Mouse (Mus musculus) ES-CJ7 (cell line): ENCODE data around the gene Mycbp.

ENCODE experiments used
- DNase-seq: peaks from one replicate; pipeline ENCODE4 v3.0.0; 2011; ENCODE audit warnings: low read depth, low spot score

Mycbp gene

DNA sequence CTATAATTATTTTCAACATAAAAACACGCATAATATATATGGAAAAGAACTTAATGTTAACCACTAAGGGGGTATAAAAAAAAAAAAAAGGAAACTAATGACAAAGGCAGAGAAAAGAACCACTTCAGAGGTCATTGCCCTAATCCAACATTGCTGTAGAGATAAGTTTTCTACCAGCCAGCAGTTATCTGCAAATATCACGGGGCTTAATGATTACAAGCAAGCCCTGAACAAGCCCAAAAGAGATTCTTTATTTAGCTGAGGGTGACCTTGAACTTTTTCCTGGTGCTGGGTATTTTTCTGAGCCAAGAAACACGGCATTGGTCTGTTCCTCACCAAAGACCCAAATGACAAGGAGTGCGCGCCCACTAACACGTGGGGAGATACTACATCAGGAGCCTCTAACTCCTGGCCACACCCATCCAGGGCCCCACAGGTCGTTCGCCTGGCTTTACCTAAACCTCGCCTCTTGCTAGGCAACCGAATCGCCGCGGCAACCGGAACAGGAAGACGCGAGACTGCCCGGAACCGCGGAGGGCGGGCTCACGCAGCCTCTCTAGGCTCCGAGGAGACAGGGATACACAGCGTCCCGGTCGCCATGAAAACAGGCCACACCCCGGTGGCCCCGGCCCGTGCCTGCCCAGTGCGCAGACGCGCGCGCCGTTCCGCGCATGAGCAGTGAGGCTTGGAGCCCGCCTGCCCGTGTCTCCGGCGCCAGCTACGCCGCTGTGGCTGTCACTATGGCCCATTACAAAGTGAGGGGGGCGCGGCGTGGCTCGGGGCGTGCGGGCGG lies at the start of gene Mycbp:
Gene Mycbp, plus strand, starts transcription at position 500 of the 793 bp plus-strand sequence.
- peak; percentile 99 for DNase-seq

- no peak for DNase-seq
Observed at GRCm38 (mm10) chr4:123856888-123857287, 47.7 kb upstream of the Mycbp start.

DNA sequence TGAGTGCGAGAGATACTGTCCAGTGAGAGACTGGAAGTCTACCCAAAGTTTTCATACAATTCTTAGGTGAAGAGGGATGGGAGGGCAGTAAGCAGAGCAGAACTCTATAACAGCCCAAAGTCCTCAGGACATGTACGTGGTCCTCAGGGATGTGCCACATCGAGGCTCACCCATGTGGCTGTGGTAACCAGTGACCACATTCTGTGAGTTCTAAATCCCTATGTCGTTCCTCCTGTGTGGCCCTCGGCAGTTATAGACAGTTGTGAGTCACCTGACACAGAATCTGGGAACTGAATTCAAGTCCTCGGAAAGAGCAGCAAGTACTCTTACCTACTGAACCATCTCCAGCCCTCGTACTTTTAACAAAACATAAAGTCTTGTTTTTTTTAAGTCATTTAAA lies 46.5 kb upstream of the Mycbp start:
- no peak for DNase-seq

GRCm38 (mm10) chr4:123859379-123859778 lies 45.3 kb upstream of the Mycbp start, which contains the start of gene 4933427I04Rik:
4933427I04Rik (plus strand) TSS chr4:123859679.
- DNase-seq, result no peak

- DNase-seq, result no peak
Observed at GRCm38 (mm10) chr4:123859803-123860202, 44.8 kb upstream of the Mycbp start.

DNA sequence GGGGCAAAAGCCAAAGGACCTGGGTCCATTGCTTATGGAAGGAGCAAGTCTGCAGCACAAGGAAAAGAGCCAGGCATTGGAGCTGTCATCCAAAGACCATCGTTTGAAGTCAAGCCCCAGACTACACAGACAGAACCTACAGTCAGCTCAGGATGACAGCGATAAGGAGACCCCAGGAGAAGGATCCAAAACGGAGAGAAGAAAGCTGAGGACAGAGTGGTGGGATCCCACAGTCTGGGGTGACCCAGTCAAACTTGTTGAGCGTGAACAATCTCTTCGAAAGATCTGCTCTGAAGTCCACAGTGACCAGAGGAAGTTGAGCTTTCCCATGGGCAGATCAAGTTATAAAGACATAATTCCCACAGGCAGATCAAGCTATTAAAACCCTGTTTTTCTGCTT lies 44.0 kb upstream of the Mycbp start:
- DNase-seq, result no peak

- no peak for DNase-seq
Observed at GRCm38 (mm10) chr4:123893726-123894125, 10.9 kb upstream of the Mycbp start.

DNA sequence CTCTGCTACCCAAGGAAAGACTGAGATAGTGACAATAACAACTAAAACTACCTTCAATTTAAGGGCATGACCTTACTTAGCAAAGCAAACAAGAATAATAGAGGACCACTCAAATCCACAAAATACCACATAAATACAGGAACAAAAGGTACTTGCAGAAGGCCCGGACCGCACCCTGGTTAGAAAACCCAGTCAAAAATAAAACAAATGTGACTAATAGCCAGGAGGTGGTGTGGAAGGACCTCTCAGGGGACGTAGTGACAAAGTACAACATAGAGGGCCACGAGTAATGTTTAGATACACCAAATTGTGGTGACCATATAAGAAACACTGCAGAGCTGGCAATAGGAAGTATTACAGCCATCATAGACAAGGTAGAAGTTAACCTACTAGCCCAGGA lies 10.3 kb upstream of the Mycbp start:
- no peak for DNase-seq

DNA sequence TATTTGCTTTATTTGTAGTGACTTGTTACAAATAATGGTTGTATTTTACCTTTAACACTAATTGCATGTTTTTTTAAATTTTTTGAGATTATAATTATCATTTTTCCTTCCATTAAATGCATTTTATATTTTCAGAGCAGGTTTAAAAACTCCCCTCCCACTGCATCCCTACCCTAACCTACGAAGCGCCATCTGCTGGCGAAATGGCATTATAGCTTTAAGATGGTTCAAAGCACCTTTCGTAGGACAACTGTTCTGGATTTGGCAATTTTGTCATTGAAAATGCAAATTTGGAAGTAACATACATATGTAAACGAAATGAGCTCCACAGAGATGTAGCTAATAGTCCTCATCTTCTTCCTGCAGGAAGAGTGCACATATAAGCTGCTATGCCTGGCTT lies 5.9 kb upstream of the Mycbp start:
- peak; percentile 47 for DNase-seq

GRCm38 (mm10) chr4:123903432-123903831 lies 1.2 kb upstream of the Mycbp start:
- no peak for DNase-seq

- DNase-seq, result peak; percentile 41
Observed at GRCm38 (mm10) chr4:123905126-123905668, 565 bp downstream of the Mycbp start.

- no peak for DNase-seq
Observed at GRCm38 (mm10) chr4:123911503-123911902, 6.9 kb downstream of the Mycbp start.

- no peak for DNase-seq
Observed at GRCm38 (mm10) chr4:123912431-123912830, 7.8 kb downstream of the Mycbp start.

DNA sequence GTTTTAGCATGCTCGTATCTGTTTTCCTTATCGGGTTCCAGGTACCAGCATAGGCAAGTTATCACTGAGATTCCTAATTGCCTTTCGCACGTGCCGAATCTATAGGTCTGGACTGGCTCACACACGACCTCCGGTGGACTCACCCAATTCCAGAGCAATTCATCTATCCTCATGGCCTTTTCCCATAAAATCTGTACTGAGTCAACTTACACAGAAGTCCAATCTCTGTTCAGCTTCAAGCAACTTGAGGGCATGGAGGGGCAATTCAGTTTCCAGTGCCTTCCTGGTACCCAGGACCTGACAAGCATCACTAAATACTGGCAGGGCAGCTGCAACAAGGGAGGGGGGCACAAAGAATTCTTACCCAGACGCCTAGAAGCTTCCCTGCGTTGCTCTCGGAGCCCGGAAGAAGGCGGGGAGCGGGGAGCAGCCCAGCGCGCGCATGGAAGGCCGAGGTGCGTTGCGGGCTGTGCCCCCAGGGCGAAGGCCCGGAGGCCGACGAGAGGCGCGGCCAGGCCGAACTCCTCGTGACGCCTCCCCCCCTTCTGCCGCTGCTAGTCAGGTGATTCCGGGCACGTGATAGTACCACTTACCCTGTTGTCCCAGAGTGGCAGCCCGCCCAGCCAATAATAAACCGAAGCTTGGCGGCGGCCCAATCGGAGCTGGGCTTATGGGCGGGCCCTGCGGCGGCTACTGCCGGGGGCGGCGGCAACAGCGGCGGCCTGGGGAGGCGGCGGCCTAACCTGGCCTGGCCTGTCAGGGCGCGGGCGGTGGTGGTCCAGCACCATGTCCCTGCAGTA lies 12.3 kb downstream of the Mycbp start, which contains the start of gene Rragc:
Gene Rragc, plus strand, starts transcription at position 699 of the 800 bp plus-strand sequence.
- DNase-seq, result peak; percentile 96

GRCm38 (mm10) chr4:123917548-123918140 lies 13.0 kb downstream of the Mycbp start, which contains the start of gene 4930535I16Rik:
4930535I16Rik (minus strand) TSS chr4:123918022.
- peak; percentile 33 for DNase-seq

DNA sequence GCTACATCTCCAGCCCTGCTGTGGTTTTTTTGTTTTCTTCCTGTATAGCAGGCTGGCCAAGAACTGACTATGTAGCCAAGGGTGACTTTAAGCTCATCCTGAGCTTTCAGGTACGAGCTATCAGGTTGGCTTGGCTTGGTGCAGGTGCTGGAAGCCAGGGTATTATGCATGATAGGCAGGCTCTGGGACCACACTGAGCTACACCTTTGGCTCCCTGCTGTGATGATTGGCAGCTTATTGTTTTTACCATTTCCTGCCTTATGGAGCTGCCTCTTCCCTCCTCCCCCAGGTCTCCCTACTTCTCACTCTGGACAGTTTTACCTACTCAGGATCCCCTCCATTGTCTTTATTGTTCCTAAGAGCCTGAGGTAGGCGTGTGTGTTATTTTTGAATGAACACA lies 14.2 kb downstream of the Mycbp start:
- peak; percentile 80 for DNase-seq

GRCm38 (mm10) chr4:123921055-123921565 lies 16.5 kb downstream of the Mycbp start:
- DNase-seq, result no peak

DNA sequence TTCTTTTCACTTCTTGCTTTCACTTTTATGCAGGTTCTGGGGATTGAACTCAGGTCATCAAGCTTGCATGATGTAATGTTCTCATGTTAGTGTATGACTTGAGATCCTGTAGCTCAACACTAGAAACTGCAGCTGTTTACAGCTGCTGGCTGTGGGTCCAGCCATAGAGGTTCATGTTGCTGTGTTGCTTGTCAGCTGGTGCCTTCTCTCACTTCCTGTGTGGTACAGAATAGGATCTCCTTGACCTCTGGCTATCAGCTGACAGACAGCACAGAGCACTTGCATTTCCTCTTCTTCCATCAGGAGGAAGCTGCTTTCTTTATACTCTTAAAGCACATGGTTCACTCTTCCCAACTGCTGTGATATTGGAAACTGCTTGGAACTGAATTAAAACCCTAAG lies 23.3 kb downstream of the Mycbp start:
- DNase-seq, result no peak

DNA sequence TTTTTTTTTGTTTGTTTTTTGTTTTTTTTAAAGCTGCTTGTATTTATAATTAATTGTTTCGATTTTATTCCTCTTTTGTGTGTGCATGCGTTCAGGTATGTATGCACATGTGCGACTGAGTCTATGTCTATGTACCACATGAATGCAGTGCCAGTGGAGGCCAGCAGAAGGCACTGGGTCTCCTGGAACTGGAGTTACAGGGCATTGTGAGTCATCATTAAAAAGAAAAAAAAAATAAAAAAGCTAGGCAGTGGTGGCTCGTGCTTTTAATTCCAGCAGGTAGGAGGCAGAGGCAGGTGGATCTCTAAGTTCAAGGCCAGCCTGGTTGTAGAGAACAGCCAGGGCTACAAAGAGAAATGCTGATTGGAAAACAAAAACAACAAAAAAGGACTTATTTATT lies 25.4 kb downstream of the Mycbp start:
- no peak for DNase-seq

GRCm38 (mm10) chr4:123934306-123934705 lies 29.7 kb downstream of the Mycbp start:
- no peak for DNase-seq

GRCm38 (mm10) chr4:123936059-123936458 lies 31.4 kb downstream of the Mycbp start:
- DNase-seq, result no peak

DNA sequence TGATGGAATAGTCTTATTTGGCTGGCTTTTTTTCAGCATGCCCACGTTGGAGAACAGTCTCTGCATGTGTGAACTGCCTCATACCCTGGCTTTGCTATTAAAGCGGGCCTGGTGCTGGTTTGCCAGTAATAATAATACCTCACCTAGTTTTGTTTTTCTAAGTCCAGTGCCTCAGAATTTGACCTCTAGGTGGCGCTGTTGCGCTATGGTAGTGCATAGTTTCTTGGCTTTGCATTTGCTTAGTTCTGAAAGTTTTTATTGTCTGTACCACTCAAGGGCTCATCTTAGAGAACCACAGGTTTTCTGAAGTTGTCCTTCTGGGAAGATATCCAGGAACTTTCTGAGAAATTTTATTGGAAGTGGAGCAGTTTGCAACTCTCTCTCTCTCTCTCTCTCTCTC lies 35.2 kb downstream of the Mycbp start:
- peak; percentile 74 for DNase-seq
